Mouse (Mus musculus) CH12.LX (cell line): ENCODE data around the gene Rps6ka5.

Source experiments
- CHD1 ChIP-seq: IDR thresholded peaks from 2 replicates; pipeline ENCODE4 v1.6.1; 2012; ENCODE audit warnings: low read depth, low read length, improper control_type of control experiment, inconsistent platforms
- CTCF ChIP-seq, 2 experiments: IDR thresholded peaks in 1 of 2; conservative IDR thresholded peaks in 1 of 2; 2 replicates each; pipeline ENCODE4 v1.5.1; 2011 to 2012; ENCODE audit warnings: low read depth in 2 of 2, low read length in 2 of 2, improper control_type of control experiment in 1 of 2, inconsistent platforms in 1 of 2, mild to moderate bottlenecking in 1 of 2, moderate library complexity in 1 of 2
- EP300 ChIP-seq: IDR thresholded peaks from 2 replicates; pipeline ENCODE4 v1.6.1; 2011; ENCODE audit warnings: low read length, improper control_type of control experiment
- MAFK ChIP-seq: IDR thresholded peaks from 2 replicates; pipeline ENCODE4 v1.6.1; 2011; ENCODE audit warnings: low read length, improper control_type of control experiment; ENCODE audit not compliant: insufficient replicate concordance
- MAX ChIP-seq: IDR thresholded peaks from 2 replicates; pipeline ENCODE4 v1.6.1; 2011; ENCODE audit warnings: low read length, improper control_type of control experiment
- POLR2A ChIP-seq: IDR thresholded peaks from 2 replicates; pipeline ENCODE4 v1.6.1; 2011; ENCODE audit warnings: low read depth, mild to moderate bottlenecking, improper control_type of control experiment, low read length
- SIN3A ChIP-seq: IDR thresholded peaks from 2 replicates; pipeline ENCODE4 v1.6.1; 2012; ENCODE audit warnings: low read length, improper control_type of control experiment, inconsistent platforms
- SMC3 ChIP-seq: IDR thresholded peaks from 2 replicates; pipeline ENCODE4 v1.6.1; 2011; ENCODE audit warnings: low read depth, low read length, improper control_type of control experiment
- TCF12 ChIP-seq: IDR thresholded peaks from 2 replicates; pipeline ENCODE4 v1.6.1; 2014; ENCODE audit warnings: low read depth, mild to moderate bottlenecking, inconsistent platforms, low read length, improper control_type of control experiment
- USF2 ChIP-seq: conservative IDR thresholded peaks from 2 replicates; pipeline ENCODE4 v1.6.1; 2011; ENCODE audit warnings: low read depth, low read length, improper control_type of control experiment

GRCm38 (mm10) chr12:100695252-100695651 is 31.5 kb downstream of the Rps6ka5 start:
- no peak for TF ChIP-seq MAX
- no peak for TF ChIP-seq SMC3
- TF ChIP-seq CTCF (conservative IDR thresholded peaks at IDR 0.05 in 1 of 2, IDR thresholded peaks at IDR 0.05 in 1 of 2; ENCODE audit: low read depth in 2 of 2, low read length in 2 of 2) = no peak
- TF ChIP-seq USF2 = no peak
- no peak for TF ChIP-seq MAFK
- no peak for TF ChIP-seq EP300
- TF ChIP-seq CHD1 = no peak
- TF ChIP-seq POLR2A = no peak
- no peak for TF ChIP-seq TCF12
- no peak for TF ChIP-seq SIN3A
